Mouse (Mus musculus) C2C12 (cell line): ENCODE results near the gene Gm49396. TPM values are rescaled to one million over a fixed set of nuclear protein-coding genes. Genes with fewer than 3 reads are reported as not detected.

Source experiments
- H3K27me3 ChIP-seq: one replicate; pipeline ENCODE4 v1.6.1; 2011; ENCODE audit not compliant: control insufficient read depth, insufficient read depth, insufficient read length
- H3K36me3 ChIP-seq: one replicate; pipeline ENCODE4 v1.6.1; 2011; ENCODE audit not compliant: control insufficient read depth, insufficient read depth
- H3K4me3 ChIP-seq: one replicate; pipeline ENCODE4 v1.5.1; 2011; ENCODE audit warnings: mild to moderate bottlenecking, control low read depth; ENCODE audit not compliant: poor library complexity, insufficient read depth, severe bottlenecking
- H3K79me2 ChIP-seq: one replicate; pipeline ENCODE4 v1.6.1; 2011; ENCODE audit not compliant: control insufficient read depth, insufficient read depth
- H3K79me3 ChIP-seq: one replicate; pipeline ENCODE4 v1.6.1; 2011; ENCODE audit warnings: low read depth, control low read depth
- H3ac ChIP-seq: one replicate; pipeline ENCODE3; 2011; ENCODE audit warnings: low read depth; ENCODE audit not compliant: control insufficient read depth, insufficient read length
- CEBPB ChIP-seq: IDR thresholded peaks from one replicate; pipeline ENCODE4 v1.6.1; 2011; ENCODE audit warnings: low read depth, mild to moderate bottlenecking, control low read depth, moderate library complexity
- CTCF ChIP-seq: IDR thresholded peaks from one replicate; pipeline ENCODE4 v1.5.1; 2011; ENCODE audit not compliant: control insufficient read depth, insufficient read depth, insufficient read length
- FOSL1 ChIP-seq: IDR thresholded peaks from one replicate; pipeline ENCODE4 v1.8.0; 2011; ENCODE audit warnings: mild to moderate bottlenecking, low read length; ENCODE audit not compliant: poor library complexity, insufficient read depth, severe bottlenecking
- MAX ChIP-seq: IDR thresholded peaks from one replicate; pipeline ENCODE4 v1.6.1; 2011; ENCODE audit warnings: mild to moderate bottlenecking, control low read depth
- MYOD1 ChIP-seq: IDR thresholded peaks from one replicate; pipeline ENCODE4 v1.6.1; 2011; ENCODE audit warnings: low read depth; ENCODE audit not compliant: control insufficient read depth, insufficient read length
- MYOG ChIP-seq: IDR thresholded peaks from one replicate; pipeline ENCODE4 v1.6.1; 2011; ENCODE audit not compliant: control insufficient read depth, insufficient read length; ENCODE audit errors: extremely low read depth
- USF1 ChIP-seq: IDR thresholded peaks from one replicate; pipeline ENCODE4 v1.6.1; 2011; ENCODE audit warnings: low read depth, mild to moderate bottlenecking, control low read depth, moderate library complexity
- polyA plus RNA-seq: library from polyadenylated mRNA; unstranded; fragments of >200 nt; fragmentation: generic; extraction: Trizol; gene quantifications from one replicate; pipeline ENCODE4 v1.2.1, GENCODE M21; 2012; ENCODE audit warnings: missing spikeins

Gene Gm49396
- polyA plus RNA-seq, 1 experiment, result 0.73 TPM

- Histone ChIP-seq H3K36me3 (no peaks in the 10 kb centered on the region), H3K79me3 (no peaks in the 10 kb centered on the region), H3K27me3 (no peaks in the 10 kb centered on the region), H3K4me3 (peak overlapping the region; percentile 30), H3K79me2 (no peaks in the 10 kb centered on the region), H3ac (peak overlapping the region; percentile 37)
- TF ChIP-seq MYOG (no peak), MYOD1 (no peak)
These were observed 29.1 kb upstream of the Gm49396 start for GRCm38 (mm10) chr7:30533941-30534632.

DNA sequence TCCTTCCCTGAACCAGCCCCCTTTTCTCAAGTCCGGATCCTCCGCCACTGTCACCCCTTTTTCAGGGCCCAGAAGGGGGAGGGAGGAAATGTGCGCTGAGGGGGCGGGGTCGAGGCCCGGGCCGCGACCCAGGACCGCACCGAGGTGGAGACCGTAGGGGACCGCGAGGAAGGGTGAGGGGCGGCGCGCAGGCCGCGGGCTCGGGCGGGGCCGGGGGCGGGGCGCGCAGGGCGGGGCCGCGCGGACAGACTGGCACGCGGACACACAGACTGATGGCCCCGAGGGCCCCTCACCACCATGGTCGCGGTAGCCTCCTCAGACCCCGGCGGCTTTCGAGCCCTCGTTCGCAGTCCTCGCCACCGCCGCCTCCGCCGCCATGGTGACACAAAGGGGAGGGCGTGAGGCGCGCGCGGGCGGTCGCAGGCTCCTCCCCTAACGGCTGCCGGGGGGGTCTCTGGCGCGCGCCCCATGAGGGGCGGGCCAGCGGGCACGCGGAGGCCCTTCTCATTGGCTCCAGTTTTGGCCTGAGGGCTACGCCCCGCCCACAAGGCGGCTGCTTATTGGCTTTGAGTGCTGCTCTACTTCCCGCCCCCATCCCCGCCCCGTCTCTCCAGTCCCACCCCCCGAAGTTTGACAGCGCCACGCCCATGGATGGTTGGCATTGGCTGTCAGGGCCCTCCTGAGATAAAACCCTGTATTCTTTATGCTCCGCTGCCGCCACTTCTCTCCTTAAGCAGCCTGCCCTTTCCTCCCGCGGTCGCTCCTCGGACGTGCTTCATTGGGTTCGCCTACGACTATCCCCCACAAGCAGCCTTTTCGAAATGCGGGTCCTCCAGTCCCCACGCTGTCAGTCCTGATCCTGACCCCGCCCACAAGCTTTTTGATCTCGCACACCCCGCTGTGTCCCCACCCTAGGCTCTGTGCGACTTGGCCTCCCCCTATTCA is 28.2 kb upstream of the Gm49396 start, which contains the start of gene Arhgap33:
TSS of gene Arhgap33 (minus strand) at position 428 of the 945 bp plus-strand sequence.
- Histone ChIP-seq H3K4me3 (peak within 1 kb of the TSS; percentile 30), H3ac (peak within 1 kb of the TSS; percentile 75), H3K27me3 (no peaks in the 10 kb centered on the region), H3K79me3 (no peaks in the 10 kb centered on the region), H3K79me2 (no peaks in the 10 kb centered on the region), H3K36me3 (no peaks in the 10 kb centered on the region)
- peak; percentile 10 for TF ChIP-seq MAX
- TF ChIP-seq MYOG, result no peak

DNA sequence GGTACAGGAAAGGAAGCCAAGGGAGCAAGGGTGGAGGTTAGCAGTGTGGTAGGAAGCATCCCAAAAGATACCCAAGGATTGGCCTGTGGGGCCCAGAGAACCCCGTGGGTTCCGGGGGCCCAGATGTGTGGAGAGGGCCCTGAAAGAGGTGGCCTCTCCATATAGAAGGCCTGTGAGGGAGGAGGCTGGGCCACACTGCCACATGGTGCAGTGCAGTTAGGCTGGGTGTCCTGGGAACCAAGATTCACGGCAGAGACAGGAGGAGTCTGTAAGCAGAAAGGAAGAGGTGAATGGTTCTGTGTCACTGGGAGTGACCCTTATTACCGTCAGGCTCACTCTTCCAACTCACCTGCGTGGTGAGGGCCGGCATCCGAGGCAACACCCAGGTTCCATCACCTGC is 22.6 kb upstream of the Gm49396 start:
- TF ChIP-seq MYOG (no peak), CTCF (no peak), CEBPB (no peak), MYOD1 (no peak), FOSL1 (no peak), MAX (no peak), USF1 (no peak)
- no peaks in the 10 kb centered on the region for H3K36me3 ChIP-seq

DNA sequence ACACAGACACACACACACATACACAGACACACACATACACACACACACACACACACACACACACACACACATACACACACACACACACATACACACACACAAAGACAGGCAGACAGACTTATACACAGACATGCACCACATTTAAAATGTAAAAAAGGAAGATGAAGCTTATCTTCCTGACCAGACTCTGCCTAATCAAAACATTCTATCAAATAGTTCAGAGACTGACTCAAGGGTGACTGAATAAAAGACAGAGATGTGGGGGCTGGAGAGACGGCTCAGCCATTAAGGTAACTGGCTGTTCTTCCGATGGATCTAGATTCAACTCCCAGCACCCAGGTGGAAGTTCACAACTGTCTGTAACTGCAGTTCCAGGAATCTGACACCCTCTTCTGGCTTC is 18.8 kb upstream of the Gm49396 start:
- Histone ChIP-seq H3K4me3 (no peak overlapping the region), H3K79me2 (no peaks in the 10 kb centered on the region), H3ac (no peak overlapping the region), H3K36me3 (no peaks in the 10 kb centered on the region), H3K27me3 (no peaks in the 10 kb centered on the region), H3K79me3 (no peaks in the 10 kb centered on the region)
- no peak for TF ChIP-seq MYOD1
- TF ChIP-seq CTCF, result no peak
- no peak for TF ChIP-seq USF1
- no peak for TF ChIP-seq FOSL1
- TF ChIP-seq MYOG, result no peak

More for the DNA sequence above, 22.6 kb upstream of the Gm49396 start:
- no peaks in the 10 kb centered on the region for H3K27me3 ChIP-seq
- no peaks in the 10 kb centered on the region for H3K79me2 ChIP-seq
- H3K4me3 ChIP-seq, result no peak overlapping the region
- no peaks in the 10 kb centered on the region for H3K79me3 ChIP-seq
- no peak overlapping the region for H3ac ChIP-seq

- Histone ChIP-seq H3K36me3 (peaks cover 4% of the 10 kb centered on the region), H3K79me2 (peaks cover 8% of the 10 kb centered on the region), H3K79me3 (no peaks in the 10 kb centered on the region), H3K27me3 (no peaks in the 10 kb centered on the region), H3K4me3 (no peak overlapping the region), H3ac (no peak overlapping the region)
- no peak for TF ChIP-seq CEBPB
- no peak for TF ChIP-seq MAX
- no peak for TF ChIP-seq MYOD1
- TF ChIP-seq MYOG, result no peak
- no peak for TF ChIP-seq USF1
- no peak for TF ChIP-seq CTCF
- TF ChIP-seq FOSL1, result no peak
These were observed 13.3 kb upstream of the Gm49396 start for GRCm38 (mm10) chr7:30549880-30550279.

- TF ChIP-seq FOSL1 (no peak), MAX (no peak), USF1 (no peak), CEBPB (no peak), CTCF (no peak), MYOD1 (no peak), MYOG (no peak)
- no peak overlapping the region for H3ac ChIP-seq
- H3K36me3 ChIP-seq, result peaks cover 4% of the 10 kb centered on the region
- peaks cover 8% of the 10 kb centered on the region for H3K79me2 ChIP-seq
- no peaks in the 10 kb centered on the region for H3K79me3 ChIP-seq
- H3K27me3 ChIP-seq, result no peaks in the 10 kb centered on the region
- no peak overlapping the region for H3K4me3 ChIP-seq
These were observed 12.5 kb upstream of the Gm49396 start for GRCm38 (mm10) chr7:30550603-30551002.
